Mouse (Mus musculus): ENCODE data around the gene Ubox5. TPM values are rescaled to one million over a fixed set of nuclear protein-coding genes. Genes with fewer than 3 reads are reported as not detected.

Gene Ubox5
- polyA plus RNA-seq, 1 experiment from 2014 or later: 15.9 TPM

DNA sequence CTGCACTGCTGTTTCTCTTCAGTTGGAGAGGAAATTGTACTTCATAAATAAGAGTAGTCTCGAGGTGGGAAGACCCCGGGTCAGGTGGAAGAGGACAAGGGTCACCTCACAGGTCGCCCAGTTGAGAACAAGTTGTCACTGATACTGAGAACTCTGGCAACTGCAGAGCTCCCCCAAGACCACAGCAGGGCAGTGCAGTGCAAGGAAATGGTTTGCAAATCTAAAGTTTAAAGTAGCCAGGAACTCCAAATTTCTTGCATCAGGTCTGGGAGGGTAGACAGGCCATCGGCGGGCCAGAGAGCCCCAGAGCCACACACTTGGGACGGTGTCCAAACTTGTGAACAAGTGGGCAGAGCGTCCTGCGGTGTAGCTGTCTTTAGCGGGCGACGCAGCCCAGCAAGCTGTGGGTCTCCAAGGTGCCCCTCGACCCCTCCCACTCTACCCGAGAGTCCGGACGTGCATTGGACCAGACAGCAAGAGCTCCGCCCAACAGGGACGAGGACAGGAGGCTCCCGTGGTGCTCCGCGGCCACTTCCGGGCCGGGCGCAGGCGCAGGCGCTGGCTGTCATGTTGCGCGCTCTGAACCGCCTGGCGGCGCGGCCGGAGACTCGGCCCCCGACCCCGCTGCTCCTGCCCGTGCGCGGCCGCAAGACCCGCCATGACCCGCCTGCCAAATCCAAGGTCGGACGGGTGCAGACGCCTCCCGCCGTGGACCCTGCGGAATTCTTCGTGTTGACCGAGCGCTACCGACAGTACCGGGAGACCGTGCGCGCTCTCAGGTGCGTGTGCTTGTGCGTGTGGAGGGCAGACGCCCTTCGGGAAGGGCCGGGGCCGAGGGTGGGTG, 66.4 kb downstream of the Ubox5 start, which contains the start of gene Mrps26:
Gene Mrps26, plus strand, starts transcription at position 531 of the 844 bp plus-strand sequence.
- DNase-seq (ENCODE audit: low spot score): peak; percentile 93
- Histone ChIP-seq H3K27ac (ENCODE audit: low read depth) (no peak within 1 kb of the TSS; the same call in 1 of the 2 replicates), H3K4me1 (replicated peaks; ENCODE audit: control insufficient read depth, insufficient read depth, low read length) (peaks cover 9% of the 10 kb centered on the region; the same call in 1 of the 2 replicates), H3K9ac (ENCODE audit: low read length) (peak within 1 kb of the TSS; percentile 81), H3K36me3 (ENCODE audit: control insufficient read depth, insufficient read depth, low read length) (peaks cover 26% of the 10 kb centered on the region), H3K9me3 (ENCODE audit: control insufficient read depth, low read length) (no peaks in the 10 kb centered on the region), H3K27me3 (replicated peaks; ENCODE audit: control insufficient read depth, insufficient read depth, low read length) (no peaks in the 10 kb centered on the region), H3K4me3 (ENCODE audit: low read depth, low read length) (peak within 1 kb of the TSS; percentile 92), H3K4me2 (ENCODE audit: low read length) (peak within 1 kb of the TSS; percentile 82)
- peak; percentile 98 for ATAC-seq (replicated peaks; ENCODE audit: low FRiP score, low TSS enrichment, low read depth)
- WGBS: under 1% methylated on average over 61 of the region's 61 CpGs

DNA sequence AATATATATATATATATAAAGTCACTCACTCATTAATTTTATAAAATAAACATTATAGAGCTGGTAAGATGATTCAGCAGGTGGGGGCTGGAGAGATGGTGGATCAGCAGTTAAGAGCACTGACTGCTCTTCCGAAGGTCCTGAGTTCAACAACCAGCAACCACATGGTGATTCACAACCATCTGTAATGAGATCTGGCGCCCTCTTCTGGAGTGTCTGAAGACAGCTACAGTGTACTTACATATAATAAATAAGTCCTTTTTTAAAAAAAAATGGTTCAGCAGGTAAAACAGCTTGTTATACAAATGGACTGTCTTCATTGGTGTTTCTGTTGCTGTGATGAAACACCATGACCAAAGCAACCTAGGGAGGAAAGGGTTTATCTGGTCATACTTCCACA, 71.8 kb downstream of the Ubox5 start:
- DNase-seq (ENCODE audit: low spot score): no peak
- H3K36me3 ChIP-seq (ENCODE audit: control insufficient read depth, insufficient read depth, low read length): peaks cover 45% of the 10 kb centered on the region
- no peak overlapping the region for H3K4me2 ChIP-seq (ENCODE audit: low read length)
- H3K27ac ChIP-seq (ENCODE audit: low read depth): no peak overlapping the region
- no peak overlapping the region for H3K9ac ChIP-seq (ENCODE audit: low read length)
- no peaks in the 10 kb centered on the region for H3K4me1 ChIP-seq (replicated peaks; ENCODE audit: control insufficient read depth, insufficient read depth, low read length)
- H3K9me3 ChIP-seq (ENCODE audit: control insufficient read depth, low read length): no peaks in the 10 kb centered on the region
- H3K27me3 ChIP-seq (replicated peaks; ENCODE audit: control insufficient read depth, insufficient read depth, low read length): no peaks in the 10 kb centered on the region
- no peak overlapping the region for H3K4me3 ChIP-seq (ENCODE audit: low read depth, low read length)
- 70% methylated on average over 2 of the region's 2 CpGs for WGBS
- no peak for ATAC-seq (replicated peaks; ENCODE audit: low FRiP score, low TSS enrichment, low read depth)

DNA sequence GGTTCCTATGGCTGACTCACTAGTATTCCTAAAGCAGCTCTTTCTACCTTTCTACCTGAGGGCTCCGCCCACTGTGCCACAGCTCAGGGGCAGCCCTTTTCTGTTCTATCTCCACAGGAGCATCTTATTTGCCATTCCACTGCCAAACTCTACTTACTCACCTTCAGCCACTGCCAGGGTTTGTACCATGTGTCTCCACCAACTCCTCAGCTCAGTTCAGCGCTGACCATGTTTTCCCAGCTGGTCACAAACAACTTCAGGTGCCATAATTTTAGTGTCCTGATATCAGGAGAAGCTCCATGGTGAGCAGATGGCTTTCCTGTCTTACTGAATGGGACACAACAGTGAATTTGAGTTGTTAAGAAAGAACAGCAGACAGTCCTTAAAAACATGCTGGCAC, 72.4 kb downstream of the Ubox5 start:
- DNase-seq (ENCODE audit: low spot score) (no peak), ATAC-seq (replicated peaks; ENCODE audit: low FRiP score, low TSS enrichment, low read depth) (no peak)
- H3K27me3 ChIP-seq (replicated peaks; ENCODE audit: control insufficient read depth, insufficient read depth, low read length): no peaks in the 10 kb centered on the region
- H3K36me3 ChIP-seq (ENCODE audit: control insufficient read depth, insufficient read depth, low read length): peaks cover 51% of the 10 kb centered on the region
- no peaks in the 10 kb centered on the region for H3K4me1 ChIP-seq (replicated peaks; ENCODE audit: control insufficient read depth, insufficient read depth, low read length)
- H3K27ac ChIP-seq (ENCODE audit: low read depth): no peak overlapping the region
- no peaks in the 10 kb centered on the region for H3K9me3 ChIP-seq (ENCODE audit: control insufficient read depth, low read length)
- 93% methylated on average over 2 of the region's 2 CpGs for WGBS
- no peak overlapping the region for H3K9ac ChIP-seq (ENCODE audit: low read length)
- H3K4me2 ChIP-seq (ENCODE audit: low read length): no peak overlapping the region
- H3K4me3 ChIP-seq (ENCODE audit: low read depth, low read length): no peak overlapping the region

DNA sequence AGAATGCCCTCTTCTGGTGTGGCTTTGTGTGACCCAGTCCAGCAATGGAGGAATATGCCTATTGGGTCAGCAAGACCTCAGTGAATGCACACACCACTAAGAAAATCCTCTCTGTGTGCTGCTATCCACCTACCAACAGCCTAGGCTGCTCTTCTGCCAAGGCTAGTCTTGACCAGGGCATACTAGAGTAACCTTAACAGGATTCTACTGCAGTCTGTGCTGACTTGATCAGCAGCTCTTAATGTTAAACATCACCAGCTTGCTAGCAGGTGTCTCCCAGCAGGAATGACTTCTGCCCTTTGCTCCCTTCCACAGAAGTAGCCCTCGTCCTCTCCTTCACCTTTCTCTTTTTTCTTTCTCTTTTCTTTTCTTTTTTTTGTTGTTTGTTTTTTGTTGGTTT, 73.5 kb downstream of the Ubox5 start:
- H3K9me3 ChIP-seq (ENCODE audit: control insufficient read depth, low read length): no peaks in the 10 kb centered on the region
- no peak overlapping the region for H3K4me3 ChIP-seq (ENCODE audit: low read depth, low read length)
- no peak overlapping the region for H3K4me2 ChIP-seq (ENCODE audit: low read length)
- H3K27ac ChIP-seq (ENCODE audit: low read depth): no peak overlapping the region
- no peak for ATAC-seq (replicated peaks; ENCODE audit: low FRiP score, low TSS enrichment, low read depth)
- H3K27me3 ChIP-seq (replicated peaks; ENCODE audit: control insufficient read depth, insufficient read depth, low read length): no peaks in the 10 kb centered on the region
- WGBS: 91% methylated on average over 1 of the region's 1 CpGs
- no peak overlapping the region for H3K9ac ChIP-seq (ENCODE audit: low read length)
- no peaks in the 10 kb centered on the region for H3K4me1 ChIP-seq (replicated peaks; ENCODE audit: control insufficient read depth, insufficient read depth, low read length)
- peaks cover 62% of the 10 kb centered on the region for H3K36me3 ChIP-seq (ENCODE audit: control insufficient read depth, insufficient read depth, low read length)
- no peak for DNase-seq (ENCODE audit: low spot score)

DNA sequence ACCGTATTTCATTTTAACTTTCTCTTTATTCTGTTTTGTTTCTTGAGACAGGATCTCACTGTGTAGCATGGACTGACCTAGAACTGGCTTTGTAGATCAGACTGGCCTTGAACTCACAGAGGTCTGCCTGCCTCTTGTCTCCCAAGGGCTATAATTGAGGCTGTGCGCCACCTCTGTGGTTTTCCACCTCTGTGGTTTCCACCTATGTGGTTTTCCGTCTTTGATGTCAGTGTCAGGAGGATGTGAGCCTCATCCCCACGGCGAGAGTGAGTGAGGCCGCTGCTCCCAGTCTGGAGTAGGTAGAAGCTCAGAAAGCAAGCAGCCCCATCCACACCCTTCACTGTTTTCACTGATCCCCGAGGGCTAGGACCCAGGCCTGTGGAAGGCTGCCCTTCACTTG, 75.0 kb downstream of the Ubox5 start:
- ATAC-seq (replicated peaks; ENCODE audit: low FRiP score, low TSS enrichment, low read depth) (no peak), DNase-seq (ENCODE audit: low spot score) (no peak)
- H3K27ac ChIP-seq (ENCODE audit: low read depth): no peak overlapping the region
- no peak overlapping the region for H3K4me2 ChIP-seq (ENCODE audit: low read length)
- no peaks in the 10 kb centered on the region for H3K4me1 ChIP-seq (replicated peaks; ENCODE audit: control insufficient read depth, insufficient read depth, low read length)
- no peak overlapping the region for H3K4me3 ChIP-seq (ENCODE audit: low read depth, low read length)
- H3K9me3 ChIP-seq (ENCODE audit: control insufficient read depth, low read length): no peaks in the 10 kb centered on the region
- H3K9ac ChIP-seq (ENCODE audit: low read length): no peak overlapping the region
- WGBS: 87% methylated on average over 7 of the region's 7 CpGs
- no peaks in the 10 kb centered on the region for H3K27me3 ChIP-seq (replicated peaks; ENCODE audit: control insufficient read depth, insufficient read depth, low read length)
- peaks cover 75% of the 10 kb centered on the region for H3K36me3 ChIP-seq (ENCODE audit: control insufficient read depth, insufficient read depth, low read length)

DNA sequence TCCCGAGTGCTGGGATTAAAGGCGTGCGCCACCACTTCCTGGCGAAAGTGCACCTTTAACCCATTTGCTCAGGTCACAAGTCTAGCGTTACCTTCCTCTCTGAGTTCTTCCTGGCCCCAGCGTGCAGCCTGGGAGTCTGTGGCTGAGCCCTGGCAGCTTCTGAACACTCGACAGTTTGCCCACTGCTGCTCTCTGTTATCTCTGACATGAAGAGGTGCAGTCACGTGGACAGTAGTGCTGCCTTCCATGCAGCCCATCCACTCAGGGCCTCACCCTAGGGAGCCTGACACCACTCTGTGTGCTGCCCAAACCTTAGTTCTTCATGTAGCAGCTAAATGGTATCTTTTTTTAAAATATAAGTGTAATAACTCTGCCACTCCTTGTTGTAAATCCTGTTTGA, 82.9 kb downstream of the Ubox5 start:
- Histone ChIP-seq H3K36me3 (ENCODE audit: control insufficient read depth, insufficient read depth, low read length) (peaks cover 93% of the 10 kb centered on the region), H3K4me3 (ENCODE audit: low read depth, low read length) (no peak overlapping the region), H3K27ac (ENCODE audit: low read depth) (no peak overlapping the region), H3K4me2 (ENCODE audit: low read length) (no peak overlapping the region), H3K4me1 (replicated peaks; ENCODE audit: control insufficient read depth, insufficient read depth, low read length) (no peaks in the 10 kb centered on the region), H3K9me3 (ENCODE audit: control insufficient read depth, low read length) (no peaks in the 10 kb centered on the region), H3K27me3 (replicated peaks; ENCODE audit: control insufficient read depth, insufficient read depth, low read length) (no peaks in the 10 kb centered on the region), H3K9ac (ENCODE audit: low read length) (no peak overlapping the region)
- ATAC-seq (replicated peaks; ENCODE audit: low FRiP score, low TSS enrichment, low read depth): no peak
- DNase-seq (ENCODE audit: low spot score): no peak
- WGBS: 87% methylated on average over 8 of the region's 8 CpGs

DNA sequence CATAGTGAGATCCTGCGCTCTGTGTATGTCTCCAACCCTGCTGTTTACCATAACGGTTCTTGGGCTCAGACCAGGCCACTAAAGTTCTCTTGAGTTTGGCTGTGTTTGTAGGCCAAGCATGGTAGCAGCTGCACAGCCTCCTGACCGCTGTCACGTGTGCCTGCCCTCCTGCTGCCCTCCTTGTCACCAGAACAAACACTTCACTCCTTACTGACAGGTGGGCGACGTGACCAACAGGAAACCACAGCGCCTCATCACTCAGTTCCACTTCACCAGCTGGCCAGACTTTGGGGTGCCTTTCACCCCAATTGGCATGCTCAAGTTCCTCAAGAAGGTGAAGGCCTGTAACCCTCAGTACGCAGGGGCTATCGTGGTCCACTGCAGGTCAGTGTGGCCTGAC, 89.6 kb downstream of the Ubox5 start:
- Histone ChIP-seq H3K4me2 (ENCODE audit: low read length) (no peak overlapping the region), H3K9ac (ENCODE audit: low read length) (no peak overlapping the region), H3K27ac (ENCODE audit: low read depth) (no peak overlapping the region), H3K36me3 (ENCODE audit: control insufficient read depth, insufficient read depth, low read length) (peaks cover 76% of the 10 kb centered on the region), H3K4me1 (replicated peaks; ENCODE audit: control insufficient read depth, insufficient read depth, low read length) (no peaks in the 10 kb centered on the region), H3K27me3 (replicated peaks; ENCODE audit: control insufficient read depth, insufficient read depth, low read length) (no peaks in the 10 kb centered on the region), H3K9me3 (ENCODE audit: control insufficient read depth, low read length) (no peaks in the 10 kb centered on the region), H3K4me3 (ENCODE audit: low read depth, low read length) (no peak overlapping the region)
- WGBS: 92% methylated on average over 9 of the region's 9 CpGs
- DNase-seq (ENCODE audit: low spot score) (no peak), ATAC-seq (replicated peaks; ENCODE audit: low FRiP score, low TSS enrichment, low read depth) (no peak)
